Mouse (Mus musculus) neural tube, embryonic 12.5 days (tissue): Measurements from ENCODE around the gene Usp44. TPM values are rescaled to one million over a fixed set of nuclear protein-coding genes. Genes with fewer than 3 reads are reported as not detected.
A peak's percentile ranks its signal among the peaks of the same experiment; 100 is the strongest.

Experiments
- ATAC-seq: fragments of 200-750 bp; cut with Nextera tagmentation; 2 replicates; pipeline ENCODE4 v1.8.0; 2017; ENCODE audit warnings: low read depth, mild to moderate bottlenecking, moderate TSS enrichment, moderate library complexity; ENCODE audit not compliant: low FRiP score
- H3K27ac ChIP-seq: fragments of 300-500 bp; sonication (generic); 2 replicates; pipeline ENCODE4 v1.5.1; 2016
- H3K27me3 ChIP-seq: fragments of 300-500 bp; sonication (generic); replicated peaks from 2 replicates; pipeline ENCODE4 v1.6.1; 2016; ENCODE audit warnings: mild to moderate bottlenecking
- H3K36me3 ChIP-seq: fragments of 300-500 bp; sonication (generic); 2 replicates; pipeline ENCODE4 v1.6.1; 2016; ENCODE audit warnings: mild to moderate bottlenecking
- H3K4me1 ChIP-seq: fragments of 300-500 bp; sonication (generic); 2 replicates; pipeline ENCODE4 v1.6.1; 2016
- H3K4me2 ChIP-seq: fragments of 300-500 bp; sonication (generic); replicated peaks from 2 replicates; pipeline ENCODE4 v1.6.1; 2016; ENCODE audit warnings: mild to moderate bottlenecking
- H3K4me3 ChIP-seq: fragments of 300-500 bp; sonication (generic); 2 replicates; pipeline ENCODE4 v1.5.1; 2016
- H3K9ac ChIP-seq: fragments of 300-500 bp; sonication (generic); 2 replicates; pipeline ENCODE4 v1.6.1; 2016; ENCODE audit warnings: mild to moderate bottlenecking
- H3K9me3 ChIP-seq: fragments of 300-500 bp; sonication (generic); 2 replicates; pipeline ENCODE4 v1.6.1; 2016; ENCODE audit warnings: mild to moderate bottlenecking
- WGBS: fragments of 180-500 bp; shearing (Covaris S2); methylation state at CpG from one replicate; pipeline ENCODE4 v1.1.7; 2016; 5-methylcytosine and 5-hydroxymethylcytosine counted together
- polyA plus RNA-seq: library from polyadenylated mRNA; unstranded; fragments of >200 nt; fragmentation: Nextera tagmentation; extraction: Ambion mirVana; gene quantifications from 2 replicates; pipeline ENCODE4 v1.2.1, GENCODE M21; 2016

The Usp44 gene
- polyA plus RNA-seq, 1 experiment from 2014 or later: 3.9 TPM

DNA sequence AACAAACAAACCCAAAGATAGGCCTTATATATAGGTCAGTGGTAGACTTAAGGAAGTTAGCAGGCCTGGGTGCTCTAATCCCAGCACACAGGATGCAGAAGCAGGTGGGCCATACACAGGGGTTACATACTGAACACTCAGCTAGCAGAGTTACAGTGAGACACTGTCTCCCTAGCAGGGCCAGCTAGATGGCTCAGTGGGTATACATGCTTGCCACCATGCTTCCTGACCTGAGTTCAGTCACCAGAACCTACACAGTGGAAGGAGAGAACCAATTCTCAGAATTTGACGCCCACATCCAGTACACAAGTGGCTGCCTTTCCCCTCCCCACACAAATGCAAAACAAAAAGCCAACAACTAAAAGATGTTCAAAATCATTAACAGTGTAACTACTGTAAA lies 45.4 kb downstream of the Usp44 start:
- no peak overlapping the region for H3K9ac ChIP-seq
- H3K27me3 ChIP-seq: no peaks in the 10 kb centered on the region
- H3K36me3 ChIP-seq: peaks cover 42% of the 10 kb centered on the region
- no peaks in the 10 kb centered on the region for H3K9me3 ChIP-seq
- no peak overlapping the region for H3K4me3 ChIP-seq
- no peaks in the 10 kb centered on the region for H3K4me1 ChIP-seq
- no peak overlapping the region for H3K4me2 ChIP-seq
- ATAC-seq: no peak
- 100% methylated on average over 1 of the region's 1 CpGs for WGBS
- H3K27ac ChIP-seq: no peak overlapping the region

DNA sequence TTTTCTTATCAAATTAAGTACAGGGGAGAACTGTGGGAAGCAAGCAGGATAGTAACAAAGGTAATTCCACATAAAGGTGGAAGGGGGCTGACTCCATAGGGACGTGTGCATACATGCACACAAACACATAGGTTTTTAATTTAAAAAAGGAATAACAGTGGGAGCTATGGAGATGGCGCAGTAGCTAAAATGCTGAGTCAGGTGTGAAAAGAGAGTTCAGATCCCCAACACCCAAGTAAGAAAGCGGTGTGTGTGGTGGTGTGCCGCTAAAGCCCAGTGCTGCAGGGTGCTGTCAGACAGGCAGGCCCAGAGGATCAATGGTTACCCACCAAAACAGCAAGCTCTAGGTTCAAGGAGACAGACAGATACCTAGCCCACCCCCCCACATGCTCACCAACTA lies 47.4 kb downstream of the Usp44 start:
- H3K36me3 ChIP-seq: peaks cover 34% of the 10 kb centered on the region
- H3K9me3 ChIP-seq: no peaks in the 10 kb centered on the region
- ATAC-seq: no peak
- no peaks in the 10 kb centered on the region for H3K4me1 ChIP-seq
- H3K27ac ChIP-seq: no peak overlapping the region
- no peak overlapping the region for H3K9ac ChIP-seq
- no peak overlapping the region for H3K4me2 ChIP-seq
- H3K27me3 ChIP-seq: no peaks in the 10 kb centered on the region
- no peak overlapping the region for H3K4me3 ChIP-seq
- WGBS: 96% methylated on average over 4 of the region's 4 CpGs

DNA sequence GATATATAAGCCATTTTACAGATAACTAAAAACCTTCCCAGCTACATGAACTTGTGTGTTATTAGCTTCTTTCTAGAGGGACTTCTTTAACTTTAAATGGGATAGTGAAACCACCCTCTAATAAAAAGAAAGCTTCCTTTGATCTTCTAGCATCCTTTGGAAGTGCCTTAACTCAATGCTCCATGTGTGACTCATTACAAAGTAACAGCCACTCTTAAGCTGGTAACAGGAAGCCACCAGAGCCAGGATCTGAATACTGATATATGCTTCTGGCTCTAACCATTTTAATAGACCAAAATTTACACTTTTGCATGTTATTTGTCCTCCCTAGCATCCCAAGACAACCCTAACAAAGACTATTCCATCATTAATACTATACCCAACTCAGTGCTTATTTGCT lies 50.6 kb downstream of the Usp44 start:
- H3K4me2 ChIP-seq: no peak overlapping the region
- H3K9ac ChIP-seq: no peak overlapping the region
- no peak for ATAC-seq
- H3K4me1 ChIP-seq: no peaks in the 10 kb centered on the region
- H3K27me3 ChIP-seq: no peaks in the 10 kb centered on the region
- no peak overlapping the region for H3K27ac ChIP-seq
- peaks cover 44% of the 10 kb centered on the region for H3K36me3 ChIP-seq
- no peaks in the 10 kb centered on the region for H3K9me3 ChIP-seq
- H3K4me3 ChIP-seq: no peak overlapping the region

DNA sequence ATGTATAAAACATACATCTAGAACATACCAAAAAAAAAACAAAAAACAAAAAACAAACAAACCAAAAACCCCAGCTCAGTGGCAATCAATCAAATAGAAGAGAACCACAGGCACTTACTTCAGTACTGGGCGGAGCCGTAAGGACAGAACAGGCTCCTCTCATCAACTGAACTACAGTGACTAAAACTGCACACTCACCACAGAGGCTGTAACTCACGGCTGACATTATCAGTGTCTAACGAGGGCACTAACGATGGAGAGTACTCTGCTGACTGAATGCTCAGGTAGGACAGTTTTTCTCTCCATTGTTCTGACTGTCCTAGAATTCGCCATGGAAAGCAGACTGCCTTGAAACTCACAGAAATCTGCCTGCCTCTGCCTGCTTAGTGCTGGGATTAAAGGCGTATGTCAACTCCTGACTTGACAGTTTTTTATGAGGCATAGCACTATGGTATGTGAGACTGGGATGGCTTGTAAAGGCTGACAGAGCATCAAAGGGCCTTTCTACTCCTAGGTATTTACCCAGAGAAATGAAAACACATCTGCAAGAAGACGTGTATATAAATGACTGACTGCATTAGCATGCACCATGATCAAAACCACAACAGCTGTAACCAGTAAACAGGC lies 51.5 kb downstream of the Usp44 start:
- no peaks in the 10 kb centered on the region for H3K9me3 ChIP-seq
- WGBS: 85% methylated on average over 8 of the region's 8 CpGs
- no peak overlapping the region for H3K4me2 ChIP-seq
- peaks cover under 1% of the 10 kb centered on the region; the same call in 1 of the 2 replicates for H3K4me1 ChIP-seq
- no peak overlapping the region for H3K4me3 ChIP-seq
- H3K36me3 ChIP-seq: peaks cover 43% of the 10 kb centered on the region
- no peak overlapping the region for H3K9ac ChIP-seq
- H3K27me3 ChIP-seq: no peaks in the 10 kb centered on the region
- no peak for ATAC-seq
- no peak overlapping the region for H3K27ac ChIP-seq

DNA sequence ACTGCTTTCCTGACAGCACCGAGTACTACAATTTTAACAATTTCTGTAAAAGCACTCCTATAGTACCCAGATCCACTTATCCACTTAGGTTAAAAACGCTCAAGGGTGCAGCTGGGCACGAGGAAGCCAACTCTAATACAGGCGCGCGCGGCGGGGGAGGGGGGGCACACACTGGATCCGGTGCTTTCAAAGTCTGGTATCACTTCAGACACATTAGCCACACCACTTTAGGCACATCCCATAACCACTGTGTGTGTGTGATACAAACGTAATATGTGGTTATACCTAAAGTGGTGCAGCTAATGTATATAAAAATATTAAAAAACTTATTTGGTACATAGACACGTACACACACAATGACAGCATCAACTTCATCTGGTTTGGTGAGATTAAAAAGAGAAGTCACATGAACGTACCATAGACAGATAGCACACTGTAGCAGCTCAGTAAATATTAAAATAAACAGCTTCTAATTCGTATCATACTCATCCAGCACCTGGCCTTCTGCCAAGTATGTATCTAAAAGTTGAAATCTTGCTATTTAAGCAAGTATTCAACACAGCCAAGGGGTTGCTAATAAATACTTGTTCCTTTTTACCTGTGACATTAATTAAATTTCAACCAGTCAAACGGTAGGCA lies 54.6 kb downstream of the Usp44 start:
- 95% methylated on average over 14 of the region's 14 CpGs for WGBS
- peaks cover 6% of the 10 kb centered on the region for H3K4me1 ChIP-seq
- ATAC-seq: no peak
- no peak overlapping the region for H3K9ac ChIP-seq
- H3K4me3 ChIP-seq: no peak overlapping the region
- H3K27me3 ChIP-seq: no peaks in the 10 kb centered on the region
- no peak overlapping the region for H3K4me2 ChIP-seq
- H3K9me3 ChIP-seq: no peaks in the 10 kb centered on the region
- peaks cover 28% of the 10 kb centered on the region for H3K36me3 ChIP-seq
- H3K27ac ChIP-seq: no peak overlapping the region

DNA sequence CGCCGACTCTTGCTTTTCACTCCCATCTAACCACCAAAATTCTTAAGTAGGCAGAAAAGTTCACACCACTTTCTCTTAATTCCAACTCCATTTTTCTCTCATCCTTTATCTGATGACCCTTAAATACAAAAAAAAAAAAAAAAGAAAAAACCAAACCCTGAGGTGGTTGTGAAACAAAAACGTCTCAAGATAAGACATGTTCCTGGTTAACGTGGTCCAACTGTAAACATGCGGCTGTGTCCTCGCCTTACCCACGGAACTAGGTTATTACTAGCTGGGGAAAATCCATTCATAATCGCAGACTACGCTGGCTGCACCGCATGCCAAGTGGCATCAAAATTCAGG lies 57.2 kb downstream of the Usp44 start:
- 21% methylated on average over 10 of the region's 10 CpGs for whole genome bisulfite sequencing

DNA sequence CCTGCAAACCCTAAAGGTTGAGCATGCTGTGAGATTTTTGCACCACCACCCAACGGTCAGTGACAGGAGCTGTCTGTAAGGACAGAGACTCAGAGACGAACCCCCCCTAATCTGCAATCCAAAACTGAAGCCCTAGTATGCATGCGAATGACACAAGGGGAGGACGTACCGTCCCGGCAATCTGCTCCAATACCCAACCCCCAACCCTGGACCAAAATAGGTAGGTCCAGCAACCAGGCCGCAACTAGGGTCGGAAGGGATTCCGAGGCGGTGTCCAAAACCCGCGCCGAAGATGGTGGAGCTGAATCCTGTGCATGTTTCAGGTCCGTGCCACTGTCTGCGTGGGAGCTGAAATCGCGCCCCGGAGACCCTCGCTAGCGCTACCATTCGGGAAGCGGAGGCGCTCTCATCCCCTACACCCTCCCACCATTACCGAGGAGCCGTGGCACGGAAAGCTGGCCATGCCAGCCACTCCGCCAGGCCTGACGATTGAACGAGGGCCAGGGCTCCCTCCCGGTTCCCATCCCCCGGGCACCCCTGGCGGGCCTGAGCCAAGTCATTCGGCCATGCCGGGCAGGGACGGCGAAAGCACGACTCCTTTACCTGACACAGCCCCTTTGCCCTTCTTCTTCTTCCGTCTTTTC lies 57.7 kb downstream of the Usp44 start:
- Histone ChIP-seq H3K27ac (peak overlapping the region; percentile 74), H3K4me2 (peak overlapping the region; percentile 90), H3K4me3 (peak overlapping the region; percentile 94), H3K9me3 (no peaks in the 10 kb centered on the region), H3K4me1 (peaks cover 6% of the 10 kb centered on the region), H3K36me3 (peaks cover 24% of the 10 kb centered on the region), H3K9ac (peak overlapping the region; percentile 90), H3K27me3 (no peaks in the 10 kb centered on the region)
- peak; percentile 83 for ATAC-seq
- WGBS: under 1% methylated on average over 38 of the region's 38 CpGs

More for the DNA sequence above, 57.2 kb downstream of the Usp44 start:
- H3K9ac ChIP-seq: peak overlapping the region; percentile 90
- H3K9me3 ChIP-seq: no peaks in the 10 kb centered on the region
- H3K4me2 ChIP-seq: peak overlapping the region; percentile 90
- ATAC-seq: no peak
- peak overlapping the region; percentile 74; the same call in 1 of the 2 replicates for H3K27ac ChIP-seq
- H3K4me1 ChIP-seq: peaks cover 6% of the 10 kb centered on the region
- peak overlapping the region; percentile 94 for H3K4me3 ChIP-seq
- H3K36me3 ChIP-seq: peaks cover 24% of the 10 kb centered on the region
- H3K27me3 ChIP-seq: no peaks in the 10 kb centered on the region

DNA sequence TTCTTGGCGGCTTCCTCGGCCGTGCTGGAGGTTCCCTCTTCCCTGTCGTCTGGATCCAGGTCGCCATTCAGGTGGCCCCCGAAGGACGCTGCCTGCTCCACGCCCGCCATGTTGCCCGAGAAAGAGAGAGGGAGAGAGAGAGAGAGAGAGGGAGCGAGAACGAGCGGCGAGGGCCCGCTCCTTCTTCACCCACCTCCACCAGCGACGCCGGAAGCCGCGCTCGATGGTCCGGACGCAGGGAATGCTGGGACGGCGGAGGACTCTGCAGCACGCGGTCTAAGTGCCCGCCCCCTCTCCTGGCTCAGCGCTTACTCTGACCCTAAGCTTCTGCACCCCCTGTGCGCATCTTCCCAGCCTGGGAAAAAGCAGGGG lies 58.2 kb downstream of the Usp44 start:
- H3K27ac ChIP-seq: peak overlapping the region; percentile 74
- H3K4me2 ChIP-seq: peak overlapping the region; percentile 90
- H3K4me3 ChIP-seq: peak overlapping the region; percentile 94
- H3K36me3 ChIP-seq: peaks cover 23% of the 10 kb centered on the region
- peak; percentile 99 for ATAC-seq
- H3K9me3 ChIP-seq: no peaks in the 10 kb centered on the region
- peaks cover 6% of the 10 kb centered on the region for H3K4me1 ChIP-seq
- WGBS: 0% methylated on average over 30 of the region's 30 CpGs
- H3K27me3 ChIP-seq: no peaks in the 10 kb centered on the region
- peak overlapping the region; percentile 90 for H3K9ac ChIP-seq

DNA sequence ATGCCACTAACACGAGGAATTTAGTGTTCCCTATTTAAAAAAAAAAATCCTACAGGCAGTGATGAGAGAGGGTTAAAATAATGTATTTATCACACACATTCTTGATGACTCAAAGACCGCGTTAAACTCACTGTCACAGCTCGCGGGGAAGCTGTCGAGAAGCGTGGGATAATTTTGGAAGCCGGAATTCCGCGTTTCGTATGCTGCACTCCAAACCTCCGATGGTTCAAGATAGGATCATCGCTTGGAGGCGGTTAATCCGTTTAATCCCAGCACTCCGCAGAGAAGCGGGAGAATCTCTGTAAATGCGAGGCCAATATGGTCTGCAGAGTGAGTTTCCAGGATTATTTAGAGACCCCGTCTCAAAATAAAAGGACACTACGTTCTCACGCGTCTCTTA lies 58.6 kb downstream of the Usp44 start:
- Histone ChIP-seq H3K9me3 (no peaks in the 10 kb centered on the region), H3K36me3 (peaks cover 18% of the 10 kb centered on the region), H3K27me3 (no peaks in the 10 kb centered on the region), H3K4me3 (peak overlapping the region; percentile 94), H3K9ac (peak overlapping the region; percentile 90), H3K4me2 (peak overlapping the region; percentile 90), H3K27ac (no peak overlapping the region), H3K4me1 (peaks cover 6% of the 10 kb centered on the region)
- under 1% methylated on average over 22 of the region's 22 CpGs for WGBS
- ATAC-seq: no peak

DNA sequence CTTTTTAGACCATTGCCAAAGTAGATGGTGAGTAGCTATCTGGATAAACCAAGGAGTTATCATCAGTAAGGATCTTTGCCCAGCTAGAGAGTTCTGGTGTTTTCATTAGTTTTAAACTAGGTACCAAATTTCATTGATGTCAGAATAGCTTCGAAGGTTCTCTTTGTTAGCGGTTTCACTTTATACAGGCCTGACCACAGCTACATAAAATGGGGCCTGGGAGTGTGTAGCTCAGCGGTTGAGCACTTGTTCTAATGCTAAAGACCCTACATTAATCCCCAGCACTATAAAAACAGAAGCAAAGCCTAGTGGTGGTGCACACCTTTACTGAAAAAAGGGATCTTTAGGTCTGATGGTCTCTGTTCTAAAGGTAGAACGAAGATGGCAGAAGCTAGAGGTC lies 59.2 kb downstream of the Usp44 start:
- 75% methylated on average over 4 of the region's 4 CpGs for WGBS
- Histone ChIP-seq H3K9ac (peak overlapping the region; percentile 90; the same call in 1 of the 2 replicates), H3K27me3 (no peaks in the 10 kb centered on the region), H3K4me1 (peaks cover 6% of the 10 kb centered on the region), H3K36me3 (peaks cover 14% of the 10 kb centered on the region), H3K9me3 (no peaks in the 10 kb centered on the region), H3K4me3 (0 out of 2 replicates have a peak overlapping the region, but pooled peaks have one; percentile 94), H3K27ac (no peak overlapping the region), H3K4me2 (peak overlapping the region; percentile 90)
- no peak for ATAC-seq

DNA sequence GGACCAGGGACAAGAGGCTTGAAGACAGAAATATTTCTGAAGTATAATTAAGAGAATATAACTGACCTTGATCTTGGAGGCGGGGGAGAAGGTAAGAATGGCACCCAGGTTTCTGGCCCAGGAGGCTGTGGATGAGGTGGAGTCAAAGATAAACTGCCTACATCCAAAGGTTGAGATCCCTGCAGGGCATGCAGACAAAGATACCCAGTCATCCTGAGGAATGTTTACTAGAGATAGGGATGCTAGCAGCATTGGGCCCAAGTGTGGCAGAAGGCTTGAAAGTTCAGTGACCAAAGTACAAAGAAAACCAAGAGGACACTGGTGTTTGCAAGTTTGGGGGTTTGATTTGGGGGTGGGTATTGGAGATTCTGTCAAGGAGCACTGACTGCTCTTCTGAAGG lies 59.7 kb downstream of the Usp44 start:
- Histone ChIP-seq H3K36me3 (peaks cover 9% of the 10 kb centered on the region), H3K27me3 (no peaks in the 10 kb centered on the region), H3K9ac (no peak overlapping the region), H3K4me2 (no peak overlapping the region), H3K4me1 (peaks cover 6% of the 10 kb centered on the region), H3K4me3 (no peak overlapping the region), H3K27ac (no peak overlapping the region), H3K9me3 (no peaks in the 10 kb centered on the region)
- ATAC-seq: no peak
- WGBS: 98% methylated on average over 1 of the region's 1 CpGs

DNA sequence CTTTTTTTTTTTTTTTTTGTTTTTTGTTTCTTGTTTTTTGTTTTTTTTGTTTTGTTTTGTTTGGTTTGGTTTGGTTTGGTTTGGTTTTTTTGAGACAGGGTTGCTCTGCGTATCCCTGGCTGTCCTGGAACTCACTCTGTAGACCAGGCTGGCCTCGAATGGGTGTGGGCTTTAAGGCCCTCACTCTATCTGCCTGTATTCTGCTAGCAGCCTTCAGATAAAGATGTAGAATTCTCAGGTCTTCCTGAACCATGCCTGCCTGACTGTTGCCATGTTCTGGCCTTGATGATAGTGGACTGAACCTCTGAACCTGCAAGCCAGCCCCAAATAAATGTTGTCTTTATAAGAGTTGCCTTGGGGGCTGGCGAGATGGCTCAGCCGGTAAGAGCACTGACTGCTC lies 61.2 kb downstream of the Usp44 start:
- no peak for ATAC-seq
- peaks cover 6% of the 10 kb centered on the region for H3K4me1 ChIP-seq
- 90% methylated on average over 4 of the region's 4 CpGs for WGBS
- H3K9me3 ChIP-seq: no peaks in the 10 kb centered on the region
- H3K9ac ChIP-seq: no peak overlapping the region
- H3K4me2 ChIP-seq: no peak overlapping the region
- no peaks in the 10 kb centered on the region for H3K27me3 ChIP-seq
- H3K36me3 ChIP-seq: no peaks in the 10 kb centered on the region
- H3K4me3 ChIP-seq: no peak overlapping the region
- H3K27ac ChIP-seq: no peak overlapping the region
